23 mouse cellular contexts compared by ENCODE assay signal in genomic region chr17:90906118-90907093, GRCm38 (mm10).
DNase-seq lines count a peak whose midpoint lies in the region; ATAC-seq and TF ChIP-seq lines count a peak whose summit lies in the region.
"Had no signal": no experiment of that assay in that cellular context is flagged by ENCODE, and none has a peak within 500 bp of the region (broad histone marks: within the 10 kb centered on the region; RNA-seq: fewer than 3 reads in every experiment).

No protein-coding gene starts in this region.

- no peak overlapping the region for H3K9ac ChIP-seq in forebrain, embryonic 12.5 days
- no peak overlapping the region for H3K9ac ChIP-seq in forebrain, embryonic 13.5 days
- no peak overlapping the region for H3K9ac ChIP-seq in hindbrain, embryonic 11.5 days (ENCODE audit: low read depth, low read length)
- no peak overlapping the region for H3K9ac ChIP-seq in neural tube, embryonic 13.5 days
- H3K9ac ChIP-seq: embryonic facial prominence, embryonic 13.5 days had no signal

- no peak overlapping the region for H3K4me2 ChIP-seq in forebrain, embryonic 12.5 days
- H3K4me2 ChIP-seq in forebrain, embryonic 13.5 days = no peak overlapping the region
- no peak overlapping the region for H3K4me2 ChIP-seq in hindbrain, embryonic 11.5 days (replicated peaks; ENCODE audit: low read depth, low read length)
- H3K4me2 ChIP-seq in neural tube, embryonic 13.5 days = no peak overlapping the region
- H3K4me2 ChIP-seq: embryonic facial prominence, embryonic 13.5 days had no signal

- no peaks in the 10 kb centered on the region for H3K9me3 ChIP-seq in forebrain, embryonic 12.5 days
- no peaks in the 10 kb centered on the region for H3K9me3 ChIP-seq in forebrain, embryonic 13.5 days (replicated peaks)
- H3K9me3 ChIP-seq in hindbrain, embryonic 11.5 days (ENCODE audit: control insufficient read depth, low read length) = no peaks in the 10 kb centered on the region
- H3K9me3 ChIP-seq in hindbrain, embryonic 10.5 days = no peaks in the 10 kb centered on the region
- no peaks in the 10 kb centered on the region for H3K9me3 ChIP-seq in neural tube, embryonic 13.5 days
- H3K9me3 ChIP-seq: embryonic facial prominence, embryonic 13.5 days; G1E; heart, embryonic 10.5 days had no signal

- H3K27me3 ChIP-seq in forebrain, embryonic 12.5 days = no peaks in the 10 kb centered on the region
- H3K27me3 ChIP-seq in forebrain, embryonic 13.5 days = no peaks in the 10 kb centered on the region
- no peaks in the 10 kb centered on the region for H3K27me3 ChIP-seq in hindbrain, embryonic 11.5 days (ENCODE audit: control insufficient read depth, insufficient read depth, low read length)
- H3K27me3 ChIP-seq in hindbrain, embryonic 10.5 days (ENCODE audit: insufficient read depth, poor library complexity, severe bottlenecking) = no peaks in the 10 kb centered on the region
- no peaks in the 10 kb centered on the region for H3K27me3 ChIP-seq in neural tube, embryonic 13.5 days
- H3K27me3 ChIP-seq: embryonic facial prominence, embryonic 13.5 days had no signal

- TF ChIP-seq CTCF in left cerebral cortex, adult 2 months (IDR thresholded peaks at IDR 0.05) = no peak

- no peak overlapping the region for H3K4me3 ChIP-seq in forebrain, embryonic 12.5 days (replicated peaks)
- no peak overlapping the region for H3K4me3 ChIP-seq in forebrain, embryonic 13.5 days
- H3K4me3 ChIP-seq in hindbrain, embryonic 11.5 days (ENCODE audit: low read depth, low read length) = no peak overlapping the region
- H3K4me3 ChIP-seq in hindbrain, embryonic 10.5 days = no peak overlapping the region
- no peak overlapping the region for H3K4me3 ChIP-seq in left cerebral cortex, adult 2 months
- no peak overlapping the region for H3K4me3 ChIP-seq in neural tube, embryonic 13.5 days
- H3K4me3 ChIP-seq: embryonic facial prominence, embryonic 13.5 days; heart, embryonic 10.5 days had no signal

- ATAC-seq in forebrain, embryonic 12.5 days (ENCODE audit: low FRiP score) = 0 out of 2 replicates have a peak, but pooled peaks have one; percentile 36
- no peak for ATAC-seq in forebrain, embryonic 13.5 days
- peak; percentile 44; the same call in 1 of the 2 replicates for ATAC-seq in hindbrain, embryonic 11.5 days (ENCODE audit: low FRiP score)
- 0 out of 2 replicates have a peak, but pooled peaks have one; percentile 32 for ATAC-seq in neural tube, embryonic 13.5 days (ENCODE audit: low read depth)
- ATAC-seq: CD4-positive, CD25-positive, alpha-beta regulatory T cell, adult 4 months; inflammation-experienced regulatory T-cells, adult 6 months; intestine, postnatal 0 days had no signal

- H3K27ac ChIP-seq in forebrain, embryonic 12.5 days = no peak overlapping the region
- no peak overlapping the region for H3K27ac ChIP-seq in forebrain, embryonic 13.5 days
- no peak overlapping the region for H3K27ac ChIP-seq in hindbrain, embryonic 11.5 days (ENCODE audit: low read depth, low read length)
- H3K27ac ChIP-seq in hindbrain, embryonic 10.5 days = no peak overlapping the region
- peak overlapping the region; percentile 51; the same call in 1 of the 2 replicates for H3K27ac ChIP-seq in left cerebral cortex, adult 2 months
- H3K27ac ChIP-seq in neural tube, embryonic 13.5 days (replicated peaks) = no peak overlapping the region
- H3K27ac ChIP-seq: embryonic facial prominence, embryonic 13.5 days; heart, embryonic 10.5 days had no signal

- intact Hi-C loops in left cerebral cortex, adult 2 months (cut with DNase I) = no loop called here

- H3K36me3 ChIP-seq in forebrain, embryonic 12.5 days (replicated peaks) = no peaks in the 10 kb centered on the region
- H3K36me3 ChIP-seq in forebrain, embryonic 13.5 days (ENCODE audit: poor library complexity, severe bottlenecking) = no peaks in the 10 kb centered on the region
- no peaks in the 10 kb centered on the region for H3K36me3 ChIP-seq in hindbrain, embryonic 11.5 days (ENCODE audit: control insufficient read depth, insufficient read depth, low read length)
- no peaks in the 10 kb centered on the region for H3K36me3 ChIP-seq in hindbrain, embryonic 10.5 days
- H3K36me3 ChIP-seq in neural tube, embryonic 13.5 days = no peaks in the 10 kb centered on the region
- H3K36me3 ChIP-seq: embryonic facial prominence, embryonic 13.5 days; G1E; heart, embryonic 10.5 days had no signal

- DNase-seq in hindbrain, embryonic 11.5 days (ENCODE audit: low spot score) = no peak
- DNase-seq in hindbrain, embryonic 10.5 days (ENCODE audit: low spot score) = no peak
- DNase-seq in left cerebral cortex, adult 2 months (ENCODE audit: extremely low spot score in 1 of 2, low spot score in 2 of 2) = no peak
- no peak for DNase-seq in left cerebral cortex, adult 18-20 months (ENCODE audit: low spot score in 2 of 2)
- no peak for DNase-seq in neural tube, embryonic 10.5 days (ENCODE audit: extremely low spot score, low spot score)
- DNase-seq: adrenal gland, postnatal 10 days; B cell, adult 2 months; cerebellum, adult 11-12 months; cerebellum, adult 9-10 months; cerebellum, postnatal 36 days; gastrocnemius, postnatal 10 days; heart, adult 18-20 months; heart, postnatal 10 days; heart, postnatal 4 days had no signal

- 82% methylated on average over 6 of the region's 6 CpGs for WGBS in forebrain, embryonic 12.5 days
- whole genome bisulfite sequencing in forebrain, embryonic 13.5 days = 83% methylated on average over 6 of the region's 6 CpGs
- 77% methylated on average over 6 of the region's 6 CpGs for WGBS in hindbrain, embryonic 11.5 days
- 80% methylated on average over 6 of the region's 6 CpGs for WGBS in hindbrain, embryonic 10.5 days
- 70% methylated on average over 6 of the region's 6 CpGs for WGBS in neural tube, embryonic 13.5 days

- no peaks in the 10 kb centered on the region for H3K4me1 ChIP-seq in forebrain, embryonic 12.5 days
- no peaks in the 10 kb centered on the region for H3K4me1 ChIP-seq in forebrain, embryonic 13.5 days
- no peaks in the 10 kb centered on the region for H3K4me1 ChIP-seq in hindbrain, embryonic 11.5 days (replicated peaks; ENCODE audit: control insufficient read depth, insufficient read depth, low read length)
- no peaks in the 10 kb centered on the region for H3K4me1 ChIP-seq in hindbrain, embryonic 10.5 days (replicated peaks)
- H3K4me1 ChIP-seq in neural tube, embryonic 13.5 days (replicated peaks) = peaks cover 12% of the 10 kb centered on the region; the same call in 1 of the 2 replicates
- H3K4me1 ChIP-seq: embryonic facial prominence, embryonic 13.5 days; heart, embryonic 10.5 days had no signal
